Mouse (Mus musculus) liver, postnatal 0 days (tissue): ENCODE measurements around the gene Sgms1. TPM values are rescaled to one million over a fixed set of nuclear protein-coding genes. Genes with fewer than 3 reads are reported as not detected.

Source experiments
- ATAC-seq: fragments of 200-750 bp; cut with Nextera tagmentation; 2 replicates; pipeline ENCODE4 v1.8.0; 2017; ENCODE audit warnings: mild to moderate bottlenecking, moderate library complexity
- DNase-seq: peaks from one replicate; pipeline ENCODE4 v3.0.0-alpha.2; 2016
- H3K27ac ChIP-seq: fragments of 300-500 bp; sonication (generic); 2 replicates; pipeline ENCODE4 v1.5.1; 2014; ENCODE audit warnings: antibody characterized with exemption, moderate library complexity, mild to moderate bottlenecking, low read depth
- H3K27me3 ChIP-seq: fragments of 300-500 bp; sonication (generic); 2 replicates; pipeline ENCODE4 v1.6.1; 2014; ENCODE audit warnings: low read length, control low read depth, mixed read lengths; ENCODE audit not compliant: insufficient read depth
- H3K36me3 ChIP-seq: fragments of 300-500 bp; sonication (generic); replicated peaks from 2 replicates; pipeline ENCODE4 v1.6.1; 2014; ENCODE audit warnings: mild to moderate bottlenecking, control low read depth, low read length, moderate library complexity, mixed read lengths; ENCODE audit not compliant: insufficient read depth
- H3K4me1 ChIP-seq: fragments of 300-500 bp; sonication (generic); 2 replicates; pipeline ENCODE4 v1.6.1; 2014; ENCODE audit warnings: antibody characterized with exemption, mild to moderate bottlenecking, control low read depth; ENCODE audit not compliant: insufficient read depth
- H3K4me2 ChIP-seq: fragments of 300-500 bp; sonication (generic); 2 replicates; pipeline ENCODE4 v1.6.1; 2014; ENCODE audit warnings: low read depth, mild to moderate bottlenecking, low read length, moderate library complexity, mixed read lengths
- H3K4me3 ChIP-seq: fragments of 300-500 bp; sonication (generic); 2 replicates; pipeline ENCODE4 v1.5.1; 2014; ENCODE audit warnings: low read depth, low read length
- H3K9ac ChIP-seq: fragments of 300-500 bp; sonication (generic); replicated peaks from 2 replicates; pipeline ENCODE4 v1.6.1; 2014; ENCODE audit warnings: mild to moderate bottlenecking, moderate library complexity
- H3K9me3 ChIP-seq: fragments of 300-500 bp; sonication (generic); 2 replicates; pipeline ENCODE4 v1.6.1; 2016; ENCODE audit warnings: mild to moderate bottlenecking, control low read depth, low read length, mixed read lengths
- CTCF ChIP-seq: sonication (generic); IDR thresholded peaks from 2 replicates; pipeline ENCODE4 v1.5.1; 2016; ENCODE audit warnings: antibody characterized with exemption, low read depth
- EP300 ChIP-seq: IDR thresholded peaks from 2 replicates; pipeline ENCODE4 v1.6.1; 2016; ENCODE audit warnings: antibody characterized with exemption, low read depth, mild to moderate bottlenecking
- WGBS: fragments of 180-500 bp; shearing (Covaris S2); extraction: QIAGEN DNeasy Blood & Tissue Kit; methylation state at CpG from one replicate; pipeline ENCODE4 v1.1.7; 2014; ENCODE audit not compliant: insufficient replicate concordance; 5-methylcytosine and 5-hydroxymethylcytosine counted together
- polyA plus RNA-seq: library from polyadenylated mRNA; unstranded; fragments of >200 nt; fragmentation: Nextera tagmentation; extraction: Ambion mirVana; gene quantifications from 2 replicates; pipeline ENCODE4 v1.2.1, GENCODE M21; 2015

Sgms1 gene
- polyA plus RNA-seq, 1 experiment from 2014 or later, result 16.0 TPM

DNA sequence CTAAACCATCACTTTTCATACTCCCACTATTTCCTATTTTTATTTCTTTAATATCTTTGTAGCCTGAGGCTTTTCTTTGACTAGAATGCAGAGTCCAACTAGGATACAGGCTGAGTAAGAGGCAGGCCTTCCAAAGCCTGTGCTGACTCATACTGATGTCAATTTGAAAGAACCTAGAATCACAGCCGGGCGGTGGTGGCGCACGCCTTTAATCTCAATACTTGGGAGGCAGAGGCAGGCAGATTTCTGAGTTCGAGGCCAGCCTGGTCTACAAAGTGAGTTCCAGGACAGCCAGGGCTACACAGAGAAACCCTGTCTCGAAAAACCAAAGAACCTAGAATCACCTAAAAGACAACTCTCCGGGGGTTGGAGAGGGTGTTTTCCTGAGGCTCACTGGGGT, 214.5 kb downstream of the Sgms1 start:
- H3K27me3 ChIP-seq, result no peaks in the 10 kb centered on the region
- no peak overlapping the region for H3K27ac ChIP-seq
- ATAC-seq, result no peak
- DNase-seq, result no peak
- H3K4me3 ChIP-seq, result no peak overlapping the region
- no peak overlapping the region for H3K4me2 ChIP-seq
- no peak for TF ChIP-seq EP300
- TF ChIP-seq CTCF, result no peak
- H3K36me3 ChIP-seq, result 0 out of 2 replicates have a peak, but pooled peaks cover 4% of the 10 kb centered on the region
- WGBS, result 94% methylated on average over 7 of the region's 7 CpGs
- H3K4me1 ChIP-seq, result peaks cover 40% of the 10 kb centered on the region
- H3K9me3 ChIP-seq, result no peaks in the 10 kb centered on the region
- H3K9ac ChIP-seq, result no peak overlapping the region

DNA sequence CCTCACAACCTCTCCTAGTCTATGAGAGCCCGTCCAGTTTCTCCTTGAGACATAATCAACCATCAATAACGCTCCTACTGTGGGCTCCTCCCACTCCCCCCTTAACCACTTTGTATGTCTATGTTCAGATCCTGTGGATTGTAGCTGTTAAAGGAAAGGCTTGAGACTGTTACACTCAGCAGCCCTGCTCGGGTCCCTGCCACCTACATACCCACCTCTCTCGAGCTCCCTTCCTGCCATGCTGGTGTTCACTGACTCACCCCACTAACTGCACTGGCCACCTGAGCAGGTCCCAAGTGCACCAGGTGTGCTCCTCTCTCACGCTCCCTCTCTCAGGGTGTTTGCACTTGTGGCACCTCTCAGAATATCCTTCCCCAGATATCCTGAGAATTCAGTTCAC, 215.0 kb downstream of the Sgms1 start:
- ATAC-seq, result no peak
- Histone ChIP-seq H3K9me3 (no peaks in the 10 kb centered on the region), H3K4me2 (no peak overlapping the region), H3K4me3 (no peak overlapping the region), H3K27ac (peak overlapping the region; percentile 19; the same call in 1 of the 2 replicates), H3K36me3 (0 out of 2 replicates have a peak, but pooled peaks cover 4% of the 10 kb centered on the region), H3K4me1 (peaks cover 39% of the 10 kb centered on the region), H3K27me3 (no peaks in the 10 kb centered on the region), H3K9ac (no peak overlapping the region)
- DNase-seq, result no peak
- WGBS, result 78% methylated on average over 5 of the region's 5 CpGs
- TF ChIP-seq CTCF (no peak), EP300 (no peak)

DNA sequence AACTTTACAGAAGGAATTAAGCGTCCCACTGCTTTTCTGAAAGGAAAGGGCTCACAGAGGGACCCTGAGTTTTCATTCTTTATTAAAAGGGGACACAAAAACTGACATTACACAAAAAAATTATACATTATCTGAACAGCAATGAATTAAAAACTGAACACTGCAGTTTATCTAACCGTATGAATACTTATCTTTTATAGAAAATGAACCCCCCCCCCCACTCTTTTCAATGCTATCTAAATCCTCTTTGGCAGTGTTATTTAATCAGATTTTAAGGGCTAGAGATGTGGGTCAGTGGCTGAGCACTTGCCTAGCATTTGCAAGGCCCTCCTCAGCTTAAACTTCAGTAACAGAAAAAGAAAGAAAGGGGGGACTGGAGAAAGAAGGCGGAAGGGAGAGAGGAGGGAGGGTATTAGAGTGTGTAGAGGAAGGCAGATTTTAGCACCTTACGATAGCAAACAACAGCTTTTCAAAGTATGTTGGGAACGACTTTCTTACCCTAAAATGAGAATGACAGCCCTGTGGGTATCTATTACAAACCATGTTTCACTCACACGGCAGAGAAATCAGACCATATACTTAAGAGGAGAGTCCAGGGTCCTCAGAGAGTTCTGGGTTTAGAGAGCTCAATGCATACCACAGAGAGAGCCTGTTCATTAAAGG, 215.9 kb downstream of the Sgms1 start:
- no peak overlapping the region for H3K4me3 ChIP-seq
- H3K36me3 ChIP-seq, result 0 out of 2 replicates have a peak, but pooled peaks cover 4% of the 10 kb centered on the region
- TF ChIP-seq CTCF, result no peak
- TF ChIP-seq EP300, result no peak
- no peak for ATAC-seq
- no peak overlapping the region for H3K9ac ChIP-seq
- no peaks in the 10 kb centered on the region for H3K27me3 ChIP-seq
- H3K4me2 ChIP-seq, result no peak overlapping the region
- H3K27ac ChIP-seq, result 0 out of 2 replicates have a peak overlapping the region, but pooled peaks have one; percentile 63
- H3K9me3 ChIP-seq, result no peaks in the 10 kb centered on the region
- H3K4me1 ChIP-seq, result peaks cover 36% of the 10 kb centered on the region
- 68% methylated on average over 6 of the region's 6 CpGs for WGBS
- no peak for DNase-seq

DNA sequence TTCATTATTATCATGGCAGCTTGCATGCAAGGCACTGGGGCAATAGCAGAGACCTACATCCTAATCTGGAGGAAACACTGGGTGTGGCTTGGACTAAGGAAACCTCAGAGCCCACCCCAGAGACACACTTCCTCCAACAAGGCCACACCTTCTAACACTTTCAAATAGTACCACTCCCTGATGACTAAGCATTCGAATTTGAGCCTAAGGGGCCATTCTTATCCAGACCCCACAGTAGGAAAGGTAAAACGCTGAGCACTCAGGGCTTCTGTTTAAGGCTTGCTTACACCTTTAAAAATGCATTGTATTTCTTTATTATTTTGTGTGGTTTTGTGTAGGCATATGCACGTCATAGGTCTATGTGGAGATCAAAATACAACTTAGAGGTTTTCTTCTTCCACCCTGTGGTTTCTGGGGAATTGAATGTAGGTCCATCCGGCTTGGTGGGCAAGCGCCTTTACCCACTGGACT, 217.0 kb downstream of the Sgms1 start:
- 37% methylated on average over 5 of the region's 5 CpGs for WGBS
- peak overlapping the region; percentile 63 for H3K27ac ChIP-seq
- H3K4me2 ChIP-seq, result peak overlapping the region; percentile 38
- 0 out of 2 replicates have a peak, but pooled peaks cover 2% of the 10 kb centered on the region for H3K36me3 ChIP-seq
- ATAC-seq (peak; percentile 83), DNase-seq (peak; percentile 50)
- H3K4me1 ChIP-seq, result peaks cover 29% of the 10 kb centered on the region
- no peak for TF ChIP-seq CTCF
- TF ChIP-seq EP300, result peak; percentile 81
- H3K9ac ChIP-seq, result no peak overlapping the region
- no peak overlapping the region for H3K4me3 ChIP-seq
- no peaks in the 10 kb centered on the region for H3K27me3 ChIP-seq
- no peaks in the 10 kb centered on the region for H3K9me3 ChIP-seq

DNA sequence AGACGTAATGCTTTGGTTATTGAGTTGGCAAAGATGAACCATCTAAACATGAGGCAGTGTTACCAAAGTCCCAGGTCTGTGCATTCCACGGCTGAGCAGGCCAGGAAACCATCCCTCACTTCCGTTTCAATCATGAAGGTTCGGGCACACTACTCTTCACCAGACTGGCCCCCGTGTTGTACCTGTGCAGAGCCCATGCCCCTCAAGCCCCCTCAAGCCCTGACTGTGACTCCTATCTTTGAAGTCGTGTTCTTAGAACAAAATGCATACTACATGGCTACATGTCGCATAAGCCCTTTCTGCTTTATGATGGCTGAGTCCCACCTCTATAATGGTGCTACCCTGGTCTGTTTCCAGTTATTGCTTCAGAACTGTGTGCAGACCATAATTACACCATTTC, 217.5 kb downstream of the Sgms1 start:
- peak overlapping the region; percentile 63; the same call in 1 of the 2 replicates for H3K27ac ChIP-seq
- H3K4me2 ChIP-seq, result no peak overlapping the region
- no peaks in the 10 kb centered on the region for H3K27me3 ChIP-seq
- H3K4me3 ChIP-seq, result no peak overlapping the region
- WGBS, result 78% methylated on average over 7 of the region's 7 CpGs
- H3K36me3 ChIP-seq, result 0 out of 2 replicates have a peak, but pooled peaks cover 2% of the 10 kb centered on the region
- no peaks in the 10 kb centered on the region for H3K9me3 ChIP-seq
- no peak overlapping the region for H3K9ac ChIP-seq
- H3K4me1 ChIP-seq, result peaks cover 29% of the 10 kb centered on the region
- no peak for DNase-seq
- no peak for ATAC-seq
- TF ChIP-seq CTCF, result no peak
- no peak for TF ChIP-seq EP300

DNA sequence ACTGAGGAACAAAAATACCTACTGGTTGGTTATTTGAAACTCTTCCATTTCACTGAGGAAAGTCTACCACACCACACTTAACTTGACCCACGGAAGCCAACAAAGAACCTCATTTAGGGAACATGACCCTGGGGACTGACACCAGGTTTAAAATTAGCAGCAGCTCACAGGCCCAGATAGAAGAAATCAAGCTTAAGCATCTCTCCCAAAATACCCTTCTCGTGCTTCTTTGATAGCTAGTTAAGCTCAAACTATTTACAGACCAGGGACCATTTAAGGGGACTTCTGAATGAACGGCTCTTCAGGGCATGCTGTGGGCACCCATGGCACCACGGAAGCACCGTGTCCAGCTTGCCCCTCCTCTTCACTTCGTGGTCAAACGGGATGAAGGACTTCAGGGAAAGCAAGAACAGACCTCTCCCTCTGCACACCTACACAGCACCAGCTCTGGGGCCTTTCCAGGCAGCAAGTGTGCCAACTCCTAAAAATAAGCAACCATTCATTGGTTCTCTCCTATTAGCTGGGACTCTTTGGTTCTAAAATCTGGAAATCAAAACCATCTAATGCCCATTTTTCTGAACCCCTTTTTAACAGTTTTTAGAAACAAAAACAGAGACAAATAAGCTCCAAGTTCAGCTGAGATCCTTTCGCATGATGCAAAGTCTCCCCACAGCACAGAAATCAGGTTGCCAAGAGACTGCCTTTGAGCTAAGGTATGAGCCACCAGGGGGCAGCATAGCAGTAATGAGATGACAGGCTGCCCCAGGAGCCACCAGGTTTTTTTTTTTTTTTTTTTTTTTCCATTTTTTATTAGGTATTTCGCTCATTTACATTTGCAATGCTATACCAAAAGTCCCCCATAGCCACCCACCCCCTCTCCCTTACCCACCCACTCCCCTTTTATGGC, 219.6 kb downstream of the Sgms1 start:
- ATAC-seq, result peak; percentile 49; the same call in 1 of the 2 replicates
- 69% methylated on average over 8 of the region's 9 CpGs for WGBS
- Histone ChIP-seq H3K36me3 (0 out of 2 replicates have a peak, but pooled peaks cover 2% of the 10 kb centered on the region), H3K9me3 (no peaks in the 10 kb centered on the region), H3K9ac (no peak overlapping the region), H3K4me2 (no peak overlapping the region), H3K4me1 (peaks cover 29% of the 10 kb centered on the region), H3K27me3 (no peaks in the 10 kb centered on the region), H3K4me3 (no peak overlapping the region), H3K27ac (no peak overlapping the region)
- peak; percentile 87 for DNase-seq
- peak; percentile 79 for TF ChIP-seq CTCF
- no peak for TF ChIP-seq EP300
